Mouse (Mus musculus) ES-E14 (cell line): ENCODE results near the gene Zfp526.

Experiments
- CHD2 ChIP-seq: IDR thresholded peaks from 2 replicates; pipeline ENCODE4 v1.6.1; 2014; ENCODE audit warnings: mild to moderate bottlenecking, low read depth, low read length, inconsistent platforms
- HCFC1 ChIP-seq: IDR thresholded peaks from 2 replicates; pipeline ENCODE4 v1.6.1; 2012; ENCODE audit warnings: low read length, inconsistent platforms, borderline replicate concordance; ENCODE audit not compliant: insufficient read depth
- MAFK ChIP-seq: IDR thresholded peaks from 2 replicates; pipeline ENCODE4 v1.6.1; 2014; ENCODE audit warnings: mild to moderate bottlenecking, low read depth, low read length, inconsistent platforms; ENCODE audit not compliant: insufficient read depth
- ZC3H11A ChIP-seq: IDR thresholded peaks from 2 replicates; pipeline ENCODE4 v1.6.1; 2012; ENCODE audit warnings: low read depth, mild to moderate bottlenecking, inconsistent platforms, low read length, borderline replicate concordance
- ZNF384 ChIP-seq: IDR thresholded peaks from 2 replicates; pipeline ENCODE4 v1.6.1; 2012; ENCODE audit warnings: low read depth, low read length, inconsistent platforms

DNA sequence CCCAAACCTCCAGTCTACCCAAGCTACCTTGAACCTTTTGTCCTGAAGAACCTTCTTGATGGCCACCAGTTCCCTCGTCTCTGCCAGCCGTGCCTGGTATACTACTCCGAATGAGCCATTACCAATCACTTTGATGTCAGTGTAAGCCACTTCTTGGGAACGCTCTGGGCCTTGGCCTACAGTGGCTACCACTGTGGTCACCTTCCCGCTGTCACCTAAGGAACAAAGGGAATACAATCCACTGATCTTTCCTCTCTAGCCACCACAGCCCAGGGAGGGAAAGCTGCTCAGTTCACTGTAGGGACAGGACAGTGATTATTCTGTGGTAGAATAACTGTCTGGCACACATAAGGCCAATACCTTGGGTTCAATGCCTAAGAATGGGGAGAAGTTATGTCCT, 14.3 kb downstream of the Zfp526 start:
- no peak for TF ChIP-seq ZC3H11A
- no peak for TF ChIP-seq HCFC1
- TF ChIP-seq CHD2: no peak
- TF ChIP-seq ZNF384: no peak
- no peak for TF ChIP-seq MAFK
